Mouse (Mus musculus) embryonic facial prominence, embryonic 11.5 days (tissue): ENCODE measurements around the gene Spout1. TPM values are rescaled to one million over a fixed set of nuclear protein-coding genes. Genes with fewer than 3 reads are reported as not detected.
"Not testable (repeated sequence)": the region's sequence is repeated elsewhere in the genome, so short reads cannot be mapped to it uniquely, and the experiment has no call there.

Source experiments
- ATAC-seq: fragments of 200-750 bp; cut with Nextera tagmentation; replicated peaks from 2 replicates; pipeline ENCODE4 v1.8.0; 2017; ENCODE audit warnings: low read depth; ENCODE audit not compliant: insufficient number of reproducible peaks, low FRiP score, low TSS enrichment
- DNase-seq: peaks from one replicate; pipeline ENCODE4 v3.0.0-alpha.2; 2015; ENCODE audit warnings: low spot score
- H3K27ac ChIP-seq: fragments of 300-500 bp; sonication (generic); replicated peaks from 2 replicates; pipeline ENCODE4 v1.5.1; 2014; ENCODE audit warnings: mild to moderate bottlenecking, low read depth, low read length, control low read depth
- H3K27me3 ChIP-seq: fragments of 300-500 bp; sonication (generic); 2 replicates; pipeline ENCODE4 v1.6.1; 2014; ENCODE audit warnings: mild to moderate bottlenecking, low read length, moderate library complexity, mixed read lengths; ENCODE audit not compliant: control insufficient read depth, insufficient read depth
- H3K36me3 ChIP-seq: fragments of 300-500 bp; sonication (generic); replicated peaks from 2 replicates; pipeline ENCODE4 v1.6.1; 2014; ENCODE audit warnings: low read depth, mild to moderate bottlenecking, low read length, moderate library complexity, mixed read lengths; ENCODE audit not compliant: control insufficient read depth, insufficient read depth
- H3K4me1 ChIP-seq: fragments of 300-500 bp; sonication (generic); 2 replicates; pipeline ENCODE4 v1.6.1; 2014; ENCODE audit warnings: low read length, mixed read lengths; ENCODE audit not compliant: control insufficient read depth, insufficient read depth
- H3K4me2 ChIP-seq: fragments of 300-500 bp; sonication (generic); 2 replicates; pipeline ENCODE4 v1.6.1; 2014; ENCODE audit warnings: low read depth, mild to moderate bottlenecking, control low read depth, low read length, moderate library complexity
- H3K4me3 ChIP-seq: fragments of 300-500 bp; sonication (generic); 2 replicates; pipeline ENCODE4 v1.5.1; 2014; ENCODE audit warnings: low read depth, low read length, control low read depth
- H3K9ac ChIP-seq: fragments of 300-500 bp; sonication (generic); replicated peaks from 2 replicates; pipeline ENCODE4 v1.6.1; 2014; ENCODE audit warnings: mild to moderate bottlenecking, control low read depth, low read length
- H3K9me3 ChIP-seq: fragments of 300-500 bp; sonication (generic); replicated peaks from 2 replicates; pipeline ENCODE4 v1.6.1; 2016; ENCODE audit warnings: mild to moderate bottlenecking, low read length, inconsistent platforms, mixed read lengths; ENCODE audit not compliant: control insufficient read depth
- WGBS: fragments of 180-500 bp; shearing (Covaris S2); extraction: QIAGEN DNeasy Blood & Tissue Kit; methylation state at CpG from one replicate; pipeline ENCODE4 v1.1.7; 2014; 5-methylcytosine and 5-hydroxymethylcytosine counted together
- polyA plus RNA-seq: library from polyadenylated mRNA; unstranded; fragments of >200 nt; fragmentation: Nextera tagmentation; extraction: Ambion mirVana; gene quantifications from 2 replicates; pipeline ENCODE4 v1.2.1, GENCODE M21; 2014

Spout1 gene
- polyA plus RNA-seq, 1 experiment from 2014 or later, result 75.4 TPM

DNA sequence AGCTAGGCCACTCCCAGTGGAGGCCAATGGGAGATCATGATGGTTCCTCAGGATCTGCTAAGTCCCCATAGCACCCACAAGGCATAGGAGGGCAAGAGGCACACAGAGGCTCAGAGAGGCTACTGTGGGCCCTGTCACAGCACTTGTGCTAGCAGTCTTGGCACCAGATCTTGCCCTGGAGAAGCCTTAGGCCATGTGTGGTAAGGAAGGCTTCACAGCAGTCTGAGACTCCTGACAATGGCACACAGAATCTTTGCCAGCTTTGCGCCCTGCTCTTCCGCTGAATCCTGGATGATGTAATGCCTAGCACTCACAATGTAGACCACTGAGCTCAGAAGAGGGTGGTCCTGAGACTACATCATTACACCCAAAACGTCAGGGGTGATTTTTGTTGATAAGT, 16.4 kb upstream of the Spout1 start:
- Histone ChIP-seq H3K4me2 (no peak overlapping the region), H3K9ac (no peak overlapping the region), H3K27me3 (no peaks in the 10 kb centered on the region), H3K4me1 (no peaks in the 10 kb centered on the region), H3K9me3 (no peaks in the 10 kb centered on the region), H3K36me3 (no peaks in the 10 kb centered on the region), H3K27ac (no peak overlapping the region), H3K4me3 (no peak overlapping the region)
- ATAC-seq, result no peak
- DNase-seq, result no peak
- WGBS, result 87% methylated on average over 3 of the region's 3 CpGs

DNA sequence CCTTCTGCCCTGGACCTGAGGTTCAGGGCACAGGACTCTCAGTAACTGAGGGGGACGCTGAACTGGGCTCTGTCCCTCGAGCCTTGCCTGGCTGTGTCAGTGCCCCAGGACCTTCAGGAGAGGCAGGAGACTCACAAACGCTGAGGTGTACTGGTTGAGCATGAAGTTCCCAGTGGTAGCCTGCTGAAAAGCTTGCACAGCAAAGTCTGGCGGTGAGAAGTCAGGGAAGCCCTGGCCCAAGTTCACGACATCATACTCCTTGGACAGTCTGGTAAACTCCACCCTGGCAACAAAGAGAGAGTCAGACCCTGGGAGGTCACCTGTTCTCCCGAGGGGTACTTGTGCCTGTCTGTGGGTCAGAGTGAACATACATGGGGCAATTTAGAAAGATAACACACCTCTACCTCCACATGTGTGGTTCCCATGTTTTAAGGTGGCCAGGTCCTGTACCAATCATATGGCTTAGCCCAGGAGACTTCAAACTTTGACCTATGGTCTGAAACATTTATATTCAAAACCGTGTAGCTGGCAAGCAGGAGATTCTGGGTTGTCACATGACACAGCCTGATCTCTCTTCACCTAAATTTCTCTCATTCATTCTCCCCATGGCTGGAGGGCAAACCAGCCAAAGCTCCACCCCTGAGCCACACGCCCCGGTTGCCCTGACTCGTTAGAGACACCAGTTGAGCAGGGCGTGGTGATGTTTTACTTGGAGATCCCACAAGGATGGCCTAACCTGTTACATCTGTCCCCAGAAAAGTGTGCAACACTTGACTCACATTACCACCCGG, 13.7 kb upstream of the Spout1 start:
- Histone ChIP-seq H3K4me2 (no peak overlapping the region), H3K4me1 (no peaks in the 10 kb centered on the region), H3K4me3 (no peak overlapping the region), H3K9me3 (no peaks in the 10 kb centered on the region), H3K27ac (no peak overlapping the region), H3K9ac (no peak overlapping the region), H3K27me3 (no peaks in the 10 kb centered on the region), H3K36me3 (no peaks in the 10 kb centered on the region)
- DNase-seq, result no peak
- WGBS, result 83% methylated on average over 12 of the region's 12 CpGs
- ATAC-seq, result no peak

DNA sequence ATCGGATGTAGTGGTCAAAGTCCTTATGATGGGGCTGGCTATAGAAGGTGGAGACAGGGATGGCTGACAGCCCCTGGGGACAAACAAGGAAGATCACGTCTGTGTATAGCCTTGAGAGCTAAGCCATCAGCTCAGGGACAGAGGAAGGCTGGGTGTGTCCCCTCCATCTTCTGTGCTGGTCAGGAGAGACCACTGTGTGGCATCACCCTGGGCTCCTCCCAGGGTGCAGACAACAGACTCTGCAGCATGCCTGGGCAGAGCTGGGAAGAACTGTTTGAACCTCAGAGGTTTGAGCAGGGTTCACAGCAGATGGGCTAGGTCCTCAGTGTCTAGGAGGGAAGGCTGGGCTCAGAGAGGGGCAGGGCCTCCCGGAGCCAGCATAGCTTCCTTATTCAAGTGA, 7.4 kb upstream of the Spout1 start:
- Histone ChIP-seq H3K4me2 (no peak overlapping the region), H3K9ac (no peak overlapping the region), H3K9me3 (no peaks in the 10 kb centered on the region), H3K4me1 (no peaks in the 10 kb centered on the region), H3K4me3 (no peak overlapping the region), H3K36me3 (no peaks in the 10 kb centered on the region), H3K27ac (no peak overlapping the region), H3K27me3 (no peaks in the 10 kb centered on the region)
- no peak for DNase-seq
- ATAC-seq, result no peak
- 87% methylated on average over 3 of the region's 3 CpGs for WGBS

DNA sequence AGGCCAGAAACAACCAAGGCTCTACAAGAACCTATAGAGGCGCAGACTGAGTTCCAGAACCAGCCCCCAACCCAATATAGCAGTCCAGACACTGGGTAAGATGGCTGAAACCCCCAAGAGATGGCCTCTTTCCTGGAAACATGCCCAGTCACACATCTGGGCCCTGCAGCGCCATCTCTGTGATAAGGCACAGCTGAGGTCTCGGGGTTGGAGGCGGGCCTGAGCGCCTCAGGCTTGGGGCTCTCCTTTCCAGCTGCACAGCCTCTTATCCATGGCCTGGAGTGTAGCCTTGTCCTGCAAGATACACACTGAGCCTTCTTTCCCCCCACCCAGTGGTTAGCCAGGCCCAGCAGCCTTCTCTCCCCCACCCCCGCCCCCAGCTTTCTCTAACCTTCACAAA, 7.0 kb upstream of the Spout1 start:
- 87% methylated on average over 6 of the region's 6 CpGs for WGBS
- Histone ChIP-seq H3K27ac (no peak overlapping the region), H3K4me2 (no peak overlapping the region), H3K27me3 (no peaks in the 10 kb centered on the region), H3K36me3 (no peaks in the 10 kb centered on the region), H3K9ac (no peak overlapping the region), H3K9me3 (no peaks in the 10 kb centered on the region), H3K4me3 (no peak overlapping the region), H3K4me1 (no peaks in the 10 kb centered on the region)
- ATAC-seq (no peak), DNase-seq (no peak)

DNA sequence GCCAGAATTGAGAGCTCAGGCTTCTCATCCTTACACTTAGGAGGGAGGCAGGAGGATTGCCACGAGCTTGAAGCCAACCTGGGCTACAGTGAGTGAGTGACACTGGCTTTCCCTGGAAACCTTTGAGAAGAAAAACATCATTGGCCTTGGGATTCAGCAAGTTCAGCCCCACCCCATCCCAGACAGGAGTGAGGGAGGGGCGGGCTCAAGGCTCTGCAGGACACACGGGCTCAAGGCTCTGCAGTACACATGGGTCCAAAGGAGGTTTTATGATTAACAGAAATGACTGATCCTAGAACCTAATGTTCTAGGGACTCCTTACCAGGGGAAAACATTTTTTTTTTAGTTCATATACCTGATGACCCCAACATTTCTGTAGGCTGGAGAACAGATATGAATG, 5.5 kb upstream of the Spout1 start:
- no peaks in the 10 kb centered on the region for H3K36me3 ChIP-seq
- H3K27me3 ChIP-seq, result no peaks in the 10 kb centered on the region
- no peak for ATAC-seq
- H3K9ac ChIP-seq, result no peak overlapping the region
- no peak overlapping the region for H3K4me3 ChIP-seq
- H3K4me1 ChIP-seq, result no peaks in the 10 kb centered on the region
- no peak overlapping the region for H3K27ac ChIP-seq
- DNase-seq, result no peak
- H3K9me3 ChIP-seq, result no peaks in the 10 kb centered on the region
- no peak overlapping the region for H3K4me2 ChIP-seq
- WGBS, result 70% methylated on average over 3 of the region's 3 CpGs

DNA sequence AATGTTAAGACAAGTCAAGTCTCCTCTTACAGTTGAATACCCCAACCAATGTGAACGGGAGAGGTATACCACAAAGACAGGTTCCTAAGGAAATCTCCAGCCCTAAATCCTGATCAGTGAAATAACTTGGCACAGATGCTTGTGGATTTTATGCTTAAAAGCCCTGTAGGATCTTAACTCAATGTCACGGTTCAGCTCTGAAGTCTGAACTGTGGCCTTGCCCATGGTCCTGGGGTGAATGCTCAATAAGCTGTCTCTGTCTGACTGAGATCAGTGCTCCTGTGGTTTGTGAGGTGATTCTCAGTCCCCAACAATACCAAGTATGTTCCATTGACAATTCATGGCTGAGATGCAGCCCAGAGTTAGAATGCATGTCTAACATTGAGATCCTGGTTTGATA, 4.2 kb upstream of the Spout1 start:
- WGBS, result 87% methylated on average over 2 of the region's 2 CpGs
- no peak for DNase-seq
- Histone ChIP-seq H3K27ac (no peak overlapping the region), H3K4me3 (no peak overlapping the region), H3K9ac (no peak overlapping the region), H3K36me3 (no peaks in the 10 kb centered on the region), H3K9me3 (no peaks in the 10 kb centered on the region), H3K4me2 (no peak overlapping the region), H3K27me3 (no peaks in the 10 kb centered on the region), H3K4me1 (peaks cover 2% of the 10 kb centered on the region)
- ATAC-seq, result no peak

DNA sequence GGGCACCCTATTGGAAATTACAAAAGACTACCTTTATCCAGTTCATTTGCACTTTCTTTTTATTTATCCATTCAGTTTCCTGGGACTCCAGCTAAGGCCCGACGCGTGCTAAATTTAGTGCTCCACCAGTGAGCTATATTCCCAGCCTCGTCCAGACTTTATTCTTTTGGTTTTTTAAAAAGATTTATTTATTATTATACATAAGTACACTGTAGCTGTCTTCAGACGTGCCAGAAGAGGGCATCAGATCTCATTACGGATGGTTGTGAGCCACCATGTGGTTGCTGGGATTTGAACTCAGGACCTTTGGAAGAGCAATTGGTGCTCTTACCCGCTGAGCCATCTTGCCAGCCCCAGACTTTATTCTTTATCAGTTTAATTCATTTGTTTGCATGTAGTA, 452 bp upstream of the Spout1 start:
- not testable (repeated sequence) for H3K9me3 ChIP-seq, H3K4me2 ChIP-seq, H3K27me3 ChIP-seq, H3K4me1 ChIP-seq, H3K27ac ChIP-seq, H3K4me3 ChIP-seq, DNase-seq, H3K36me3 ChIP-seq, H3K9ac ChIP-seq, ATAC-seq
- WGBS, result 68% methylated on average over 7 of the region's 7 CpGs

DNA sequence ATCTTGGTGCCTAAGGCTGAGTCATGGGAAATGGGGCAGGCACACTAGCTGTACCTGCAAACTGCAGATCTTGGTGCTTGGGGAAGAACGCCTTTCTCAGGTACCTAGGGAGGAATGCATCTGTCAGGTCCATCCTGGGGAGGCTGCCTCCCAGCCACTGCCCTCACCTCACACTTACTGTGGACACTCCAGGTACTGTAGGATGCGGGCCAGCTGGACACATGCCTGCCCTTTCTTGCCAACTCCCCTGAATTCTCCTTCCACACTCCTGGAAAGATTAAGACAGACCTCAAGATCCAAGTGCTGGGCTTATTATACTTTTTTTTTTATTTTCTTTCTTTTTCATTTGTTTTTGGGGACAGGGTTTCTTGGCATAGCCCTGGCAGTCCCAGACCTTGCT, 1.7 kb downstream of the Spout1 start:
- WGBS, result 97% methylated on average over 2 of the region's 2 CpGs
- DNase-seq (no peak), ATAC-seq (no peak)
- Histone ChIP-seq H3K4me1 (peaks cover 6% of the 10 kb centered on the region), H3K27me3 (no peaks in the 10 kb centered on the region), H3K4me2 (no peak overlapping the region), H3K36me3 (peaks cover 10% of the 10 kb centered on the region), H3K9me3 (no peaks in the 10 kb centered on the region), H3K9ac (no peak overlapping the region), H3K4me3 (no peak overlapping the region), H3K27ac (no peak overlapping the region)
